Mouse (Mus musculus) kidney, adult 8-10 months (tissue): Measurements from ENCODE around the gene Gm3448.
"Not testable (repeated sequence)": the region's sequence is repeated elsewhere in the genome, so short reads cannot be mapped to it uniquely, and the experiment has no call there.

Experiments used
- DNase-seq, 2 experiments: peaks; one replicate each; pipeline ENCODE4 v3.0.0; 2022

The Gm3448 gene

DNA sequence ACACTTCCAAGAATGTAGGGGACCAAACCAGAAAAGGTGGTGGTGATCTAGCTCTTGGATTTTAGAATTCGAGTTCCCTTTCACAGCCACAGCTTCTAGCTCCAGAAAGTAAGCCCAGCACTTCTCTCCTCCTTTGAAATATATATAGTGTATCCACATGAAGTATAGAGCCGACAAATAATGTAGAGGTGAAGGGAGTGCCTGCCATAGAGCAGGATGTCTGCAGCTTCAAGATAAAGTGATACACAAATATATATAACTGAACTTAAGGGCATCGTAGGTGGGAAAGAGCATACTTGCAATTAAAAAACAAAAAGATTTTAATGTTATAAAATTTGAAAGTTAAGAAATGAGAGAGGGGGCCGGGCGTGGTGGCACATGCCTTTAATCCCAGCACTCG, 15.8 kb downstream of the Gm3448 start:
- not testable (repeated sequence) for DNase-seq

DNA sequence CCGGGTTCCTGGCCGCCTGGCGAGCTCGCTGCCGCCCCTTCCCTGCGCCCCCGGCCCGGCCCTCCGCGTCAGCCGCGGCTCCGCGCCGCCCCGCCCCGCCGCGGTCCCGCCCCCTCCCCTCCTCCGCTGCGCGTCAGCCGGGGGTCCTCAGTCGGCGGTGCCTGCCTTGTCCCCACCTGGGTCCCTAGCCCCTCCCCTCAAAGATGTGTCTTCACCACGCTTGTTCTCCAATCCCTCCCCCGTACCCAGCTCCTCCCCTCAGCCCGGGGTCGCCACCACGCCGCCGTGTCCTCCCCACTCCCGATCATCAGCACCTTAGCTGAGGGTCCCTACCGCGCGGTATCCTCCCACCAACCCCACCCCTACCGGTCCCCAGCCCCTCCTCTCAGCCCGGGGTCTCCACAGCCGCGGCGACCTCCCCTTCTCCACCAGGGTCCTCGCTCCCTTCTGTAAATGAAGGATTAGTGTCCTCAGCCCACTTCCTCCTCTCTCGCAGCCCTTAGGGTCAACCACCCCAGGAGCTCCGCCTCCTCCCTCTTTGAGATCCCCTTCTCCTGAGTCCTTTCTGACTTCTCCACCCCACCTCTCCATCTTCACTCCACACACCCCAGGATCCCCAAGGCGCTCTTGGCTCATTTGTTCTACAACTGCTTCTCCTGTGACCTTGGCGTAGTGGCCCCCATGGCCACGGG, 16.7 kb downstream of the Gm3448 start:
- not testable (repeated sequence) for DNase-seq

DNA sequence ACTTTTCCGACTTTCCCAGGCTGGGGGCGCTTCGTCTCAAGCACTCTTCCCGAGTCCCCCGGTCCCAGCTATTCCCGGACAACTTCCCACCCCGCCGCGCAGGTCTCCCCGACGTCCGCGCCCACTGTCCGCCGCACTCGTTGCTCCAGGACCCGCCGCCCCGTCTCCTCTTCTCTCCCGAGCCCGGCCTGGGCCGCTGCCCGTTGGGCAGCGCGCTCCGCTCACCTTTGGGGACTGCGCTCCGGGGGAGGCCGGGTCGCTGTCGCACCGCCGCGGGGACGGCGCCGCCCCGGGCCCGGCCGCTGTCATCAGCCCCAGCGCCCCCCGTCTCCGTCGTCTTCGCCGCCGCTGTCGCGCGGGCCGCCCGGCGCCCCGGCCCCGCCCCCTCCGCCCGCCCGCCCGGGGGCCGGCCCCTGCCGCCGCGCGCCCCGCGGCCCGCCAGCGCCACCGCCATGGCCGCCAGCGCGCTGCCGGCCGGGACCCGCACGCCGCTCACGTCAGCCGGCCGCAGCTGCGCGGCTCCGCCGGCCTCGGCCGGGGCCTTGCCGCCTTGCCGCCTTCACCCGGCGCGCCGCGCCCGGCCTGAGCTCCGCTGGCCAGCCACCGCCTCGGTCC, 17.4 kb downstream of the Gm3448 start:
- DNase-seq = not testable (repeated sequence)

DNA sequence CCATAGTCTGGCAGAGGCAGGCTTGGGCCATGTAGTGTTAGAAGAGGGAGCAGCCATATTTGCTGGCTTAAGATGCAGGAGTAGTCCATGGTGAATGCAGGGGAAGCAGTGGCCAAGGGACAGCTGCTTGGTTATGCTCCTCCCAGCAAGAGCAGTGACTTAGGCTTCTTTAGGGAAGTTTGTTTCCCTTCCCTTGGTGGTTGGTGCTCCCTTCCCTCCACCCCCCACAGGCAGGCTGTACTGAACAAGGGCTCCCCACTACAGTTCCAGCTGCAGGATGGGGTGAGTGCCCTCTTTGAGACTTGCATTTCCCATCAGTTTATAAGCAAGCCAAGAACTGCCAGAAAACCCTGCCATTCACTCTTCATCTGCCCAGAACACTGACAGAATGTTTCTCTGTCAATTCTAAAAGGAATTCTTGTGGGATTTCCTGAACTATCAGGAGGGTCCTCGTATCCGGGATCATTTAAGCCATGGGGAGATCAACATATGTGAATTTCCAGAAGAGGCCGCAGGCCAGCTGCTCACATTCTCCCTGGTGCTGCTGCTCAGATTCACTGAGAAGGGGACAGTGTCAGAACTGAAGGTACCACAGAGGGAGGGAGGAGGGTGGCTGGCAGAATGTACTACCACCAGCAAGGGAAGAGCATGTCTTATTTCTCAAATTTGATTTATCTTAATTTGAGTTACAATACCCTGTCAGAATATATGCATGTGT, 19.7 kb downstream of the Gm3448 start:
- peak; percentile 7 for DNase-seq

DNA sequence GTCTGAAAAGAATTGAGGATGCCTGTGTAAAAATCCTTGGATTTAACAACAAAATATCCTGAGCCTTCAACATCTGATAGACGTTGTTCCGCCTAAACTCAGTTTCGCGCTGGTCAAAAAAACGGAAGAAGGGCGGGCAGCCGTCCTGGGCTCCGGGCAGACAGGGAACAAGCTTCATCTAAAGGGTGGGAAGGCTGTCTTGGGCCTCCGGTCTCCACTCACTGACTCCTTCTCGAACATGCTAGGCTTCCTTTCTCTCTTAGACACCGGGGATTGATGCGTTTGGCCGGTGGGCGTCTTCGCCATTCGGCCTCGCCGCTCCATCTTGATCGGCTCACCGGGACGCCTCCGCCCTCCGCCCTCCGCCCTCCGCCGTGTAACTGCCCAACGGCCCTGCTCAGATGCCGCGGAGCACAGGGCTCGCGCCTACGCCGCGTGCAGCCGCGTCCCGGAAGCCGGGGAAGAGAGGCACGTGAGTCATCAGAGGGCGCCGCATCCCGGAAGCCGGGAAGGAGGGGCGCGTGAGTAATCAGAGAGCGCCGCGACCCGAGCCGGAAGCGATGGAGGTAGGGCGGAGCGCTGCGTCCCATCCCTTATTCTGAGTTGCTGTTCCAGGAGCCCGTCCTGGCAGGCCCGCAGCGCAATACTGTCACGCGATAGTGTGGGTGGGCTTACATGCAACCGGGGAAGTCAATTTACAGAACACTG, 31.5 kb downstream of the Gm3448 start, which contains the start of gene Gm3435:
Gene Gm3435, plus strand, starts transcription at position 471 of the 708 bp plus-strand sequence.
- DNase-seq = not testable (repeated sequence)

DNA sequence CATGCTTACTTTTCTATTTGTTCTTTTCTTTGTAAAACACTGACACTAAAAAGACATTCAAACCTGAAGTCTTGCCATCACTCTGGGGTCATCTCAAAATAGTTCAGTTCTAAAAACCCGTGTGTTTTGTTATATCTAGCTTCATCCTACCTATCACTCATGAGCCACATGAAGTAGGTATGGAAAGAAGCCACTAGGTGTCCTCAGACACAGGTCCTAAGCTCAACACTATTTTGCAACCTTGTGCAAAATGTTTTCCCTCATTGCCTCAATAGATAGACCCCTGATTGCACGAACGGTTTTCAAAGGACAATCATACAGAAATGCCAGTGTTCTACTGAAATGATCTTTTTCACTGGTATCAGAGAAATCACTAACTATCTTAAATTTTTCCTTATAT, 32.2 kb downstream of the Gm3448 start:
- DNase-seq = not testable (repeated sequence)

DNA sequence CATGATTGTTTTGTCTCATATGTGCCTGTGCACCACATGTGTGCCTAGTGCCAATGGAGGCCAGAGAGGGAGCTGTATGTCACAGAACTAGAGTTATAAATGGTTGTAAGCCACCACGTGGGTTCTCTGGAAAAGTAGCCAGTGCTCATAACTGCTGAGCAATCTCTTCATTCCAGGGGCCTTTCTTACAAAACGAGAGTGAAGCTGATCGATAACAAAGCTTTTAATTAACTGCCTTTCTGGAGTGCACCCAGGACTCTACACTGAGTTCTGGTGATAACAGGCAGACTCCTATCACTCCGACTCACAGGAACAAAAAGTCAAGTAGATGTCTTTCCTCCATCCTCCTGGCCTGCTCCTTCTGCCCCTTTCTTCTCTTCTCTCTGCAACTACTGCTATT, 41.3 kb downstream of the Gm3448 start:
- not testable (repeated sequence) for DNase-seq

DNA sequence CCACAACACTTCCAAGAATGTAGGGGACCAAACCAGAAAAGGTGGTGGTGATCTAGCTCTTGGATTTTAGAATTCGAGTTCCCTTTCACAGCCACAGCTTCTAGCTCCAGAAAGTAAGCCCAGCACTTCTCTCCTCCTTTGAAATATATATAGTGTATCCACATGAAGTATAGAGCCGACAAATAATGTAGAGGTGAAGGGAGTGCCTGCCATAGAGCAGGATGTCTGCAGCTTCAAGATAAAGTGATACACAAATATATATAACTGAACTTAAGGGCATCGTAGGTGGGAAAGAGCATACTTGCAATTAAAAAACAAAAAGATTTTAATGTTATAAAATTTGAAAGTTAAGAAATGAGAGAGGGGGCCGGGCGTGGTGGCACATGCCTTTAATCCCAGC, 47.2 kb downstream of the Gm3448 start:
- not testable (repeated sequence) for DNase-seq

DNA sequence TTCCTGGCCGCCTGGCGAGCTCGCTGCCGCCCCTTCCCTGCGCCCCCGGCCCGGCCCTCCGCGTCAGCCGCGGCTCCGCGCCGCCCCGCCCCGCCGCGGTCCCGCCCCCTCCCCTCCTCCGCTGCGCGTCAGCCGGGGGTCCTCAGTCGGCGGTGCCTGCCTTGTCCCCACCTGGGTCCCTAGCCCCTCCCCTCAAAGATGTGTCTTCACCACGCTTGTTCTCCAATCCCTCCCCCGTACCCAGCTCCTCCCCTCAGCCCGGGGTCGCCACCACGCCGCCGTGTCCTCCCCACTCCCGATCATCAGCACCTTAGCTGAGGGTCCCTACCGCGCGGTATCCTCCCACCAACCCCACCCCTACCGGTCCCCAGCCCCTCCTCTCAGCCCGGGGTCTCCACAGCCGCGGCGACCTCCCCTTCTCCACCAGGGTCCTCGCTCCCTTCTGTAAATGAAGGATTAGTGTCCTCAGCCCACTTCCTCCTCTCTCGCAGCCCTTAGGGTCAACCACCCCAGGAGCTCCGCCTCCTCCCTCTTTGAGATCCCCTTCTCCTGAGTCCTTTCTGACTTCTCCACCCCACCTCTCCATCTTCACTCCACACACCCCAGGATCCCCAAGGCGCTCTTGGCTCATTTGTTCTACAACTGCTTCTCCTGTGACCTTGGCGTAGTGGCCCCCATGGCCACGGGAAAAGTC, 48.1 kb downstream of the Gm3448 start:
- not testable (repeated sequence) for DNase-seq

DNA sequence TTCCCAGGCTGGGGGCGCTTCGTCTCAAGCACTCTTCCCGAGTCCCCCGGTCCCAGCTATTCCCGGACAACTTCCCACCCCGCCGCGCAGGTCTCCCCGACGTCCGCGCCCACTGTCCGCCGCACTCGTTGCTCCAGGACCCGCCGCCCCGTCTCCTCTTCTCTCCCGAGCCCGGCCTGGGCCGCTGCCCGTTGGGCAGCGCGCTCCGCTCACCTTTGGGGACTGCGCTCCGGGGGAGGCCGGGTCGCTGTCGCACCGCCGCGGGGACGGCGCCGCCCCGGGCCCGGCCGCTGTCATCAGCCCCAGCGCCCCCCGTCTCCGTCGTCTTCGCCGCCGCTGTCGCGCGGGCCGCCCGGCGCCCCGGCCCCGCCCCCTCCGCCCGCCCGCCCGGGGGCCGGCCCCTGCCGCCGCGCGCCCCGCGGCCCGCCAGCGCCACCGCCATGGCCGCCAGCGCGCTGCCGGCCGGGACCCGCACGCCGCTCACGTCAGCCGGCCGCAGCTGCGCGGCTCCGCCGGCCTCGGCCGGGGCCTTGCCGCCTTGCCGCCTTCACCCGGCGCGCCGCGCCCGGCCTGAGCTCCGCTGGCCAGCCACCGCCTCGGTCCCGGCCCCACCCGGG, 48.7 kb downstream of the Gm3448 start:
- DNase-seq = not testable (repeated sequence)

DNA sequence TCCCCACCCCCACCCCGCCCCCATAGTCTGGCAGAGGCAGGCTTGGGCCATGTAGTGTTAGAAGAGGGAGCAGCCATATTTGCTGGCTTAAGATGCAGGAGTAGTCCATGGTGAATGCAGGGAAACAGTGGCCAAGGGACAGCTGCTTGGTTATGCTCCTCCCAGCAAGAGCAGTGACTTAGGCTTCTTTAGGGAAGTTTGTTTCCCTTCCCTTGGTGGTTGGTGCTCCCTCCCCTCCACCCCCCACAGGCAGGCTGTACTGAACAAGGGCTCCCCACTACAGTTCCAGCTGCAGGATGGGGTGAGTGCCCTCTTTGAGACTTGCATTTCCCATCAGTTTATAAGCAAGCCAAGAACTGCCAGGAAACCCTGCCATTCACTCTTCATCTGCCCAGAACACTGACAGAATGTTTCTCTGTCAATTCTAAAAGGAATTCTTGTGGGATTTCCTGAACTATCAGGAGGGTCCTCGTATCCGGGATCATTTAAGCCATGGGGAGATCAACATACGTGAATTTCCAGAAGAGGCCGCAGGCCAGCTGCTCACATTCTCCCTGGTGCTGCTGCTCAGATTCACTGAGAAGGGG, 51.1 kb downstream of the Gm3448 start:
- peak in 1 of 2 experiments; percentile 0 for DNase-seq

DNA sequence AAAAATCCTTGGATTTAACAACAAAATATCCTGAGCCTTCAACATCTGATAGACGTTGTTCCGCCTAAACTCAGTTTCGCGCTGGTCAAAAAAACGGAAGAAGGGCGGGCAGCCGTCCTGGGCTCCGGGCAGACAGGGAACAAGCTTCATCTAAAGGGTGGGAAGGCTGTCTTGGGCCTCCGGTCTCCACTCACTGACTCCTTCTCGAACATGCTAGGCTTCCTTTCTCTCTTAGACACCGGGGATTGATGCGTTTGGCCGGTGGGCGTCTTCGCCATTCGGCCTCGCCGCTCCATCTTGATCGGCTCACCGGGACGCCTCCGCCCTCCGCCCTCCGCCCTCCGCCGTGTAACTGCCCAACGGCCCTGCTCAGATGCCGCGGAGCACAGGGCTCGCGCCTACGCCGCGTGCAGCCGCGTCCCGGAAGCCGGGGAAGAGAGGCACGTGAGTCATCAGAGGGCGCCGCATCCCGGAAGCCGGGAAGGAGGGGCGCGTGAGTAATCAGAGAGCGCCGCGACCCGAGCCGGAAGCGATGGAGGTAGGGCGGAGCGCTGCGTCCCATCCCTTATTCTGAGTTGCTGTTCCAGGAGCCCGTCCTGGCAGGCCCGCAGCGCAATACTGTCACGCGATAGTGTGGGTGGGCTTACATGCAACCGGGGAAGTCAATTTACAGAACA, 62.8 kb downstream of the Gm3448 start, which contains the start of the genes 9030025P20Rik and Gm3417:
Gene 9030025P20Rik, plus strand, starts transcription at position 107 of the 677 bp plus-strand sequence.
Gene Gm3417, minus strand, starts transcription at position 429 of the 677 bp plus-strand sequence.
- DNase-seq = not testable (repeated sequence)

DNA sequence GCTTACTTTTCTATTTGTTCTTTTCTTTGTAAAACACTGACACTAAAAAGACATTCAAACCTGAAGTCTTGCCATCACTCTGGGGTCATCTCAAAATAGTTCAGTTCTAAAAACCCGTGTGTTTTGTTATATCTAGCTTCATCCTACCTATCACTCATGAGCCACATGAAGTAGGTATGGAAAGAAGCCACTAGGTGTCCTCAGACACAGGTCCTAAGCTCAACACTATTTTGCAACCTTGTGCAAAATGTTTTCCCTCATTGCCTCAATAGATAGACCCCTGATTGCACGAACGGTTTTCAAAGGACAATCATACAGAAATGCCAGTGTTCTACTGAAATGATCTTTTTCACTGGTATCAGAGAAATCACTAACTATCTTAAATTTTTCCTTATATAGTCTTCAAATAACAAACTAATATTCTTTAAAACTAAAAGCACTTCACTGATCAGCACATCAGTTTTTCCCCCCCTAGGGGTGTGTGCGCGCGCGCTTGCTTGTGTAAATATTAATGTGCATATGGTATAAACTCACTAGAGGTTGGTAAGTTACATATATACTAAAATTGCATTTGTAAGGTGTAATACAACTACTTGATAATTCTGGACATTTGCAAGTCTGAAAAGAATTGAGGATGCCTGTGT, 63.5 kb downstream of the Gm3448 start:
- not testable (repeated sequence) for DNase-seq

DNA sequence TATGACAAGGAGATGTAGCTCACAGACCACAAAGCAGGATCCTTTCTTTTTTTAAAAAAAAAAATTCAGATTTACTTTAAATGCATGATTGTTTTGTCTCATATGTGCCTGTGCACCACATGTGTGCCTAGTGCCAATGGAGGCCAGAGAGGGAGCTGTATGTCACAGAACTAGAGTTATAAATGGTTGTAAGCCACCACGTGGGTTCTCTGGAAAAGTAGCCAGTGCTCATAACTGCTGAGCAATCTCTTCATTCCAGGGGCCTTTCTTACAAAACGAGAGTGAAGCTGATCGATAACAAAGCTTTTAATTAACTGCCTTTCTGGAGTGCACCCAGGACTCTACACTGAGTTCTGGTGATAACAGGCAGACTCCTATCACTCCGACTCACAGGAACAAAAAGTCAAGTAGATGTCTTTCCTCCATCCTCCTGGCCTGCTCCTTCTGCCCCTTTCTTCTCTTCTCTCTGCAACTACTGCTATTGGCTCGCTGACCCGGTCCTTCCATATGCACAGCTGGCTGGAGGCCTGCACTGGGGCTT, 72.9 kb downstream of the Gm3448 start:
- not testable (repeated sequence) for DNase-seq

DNA sequence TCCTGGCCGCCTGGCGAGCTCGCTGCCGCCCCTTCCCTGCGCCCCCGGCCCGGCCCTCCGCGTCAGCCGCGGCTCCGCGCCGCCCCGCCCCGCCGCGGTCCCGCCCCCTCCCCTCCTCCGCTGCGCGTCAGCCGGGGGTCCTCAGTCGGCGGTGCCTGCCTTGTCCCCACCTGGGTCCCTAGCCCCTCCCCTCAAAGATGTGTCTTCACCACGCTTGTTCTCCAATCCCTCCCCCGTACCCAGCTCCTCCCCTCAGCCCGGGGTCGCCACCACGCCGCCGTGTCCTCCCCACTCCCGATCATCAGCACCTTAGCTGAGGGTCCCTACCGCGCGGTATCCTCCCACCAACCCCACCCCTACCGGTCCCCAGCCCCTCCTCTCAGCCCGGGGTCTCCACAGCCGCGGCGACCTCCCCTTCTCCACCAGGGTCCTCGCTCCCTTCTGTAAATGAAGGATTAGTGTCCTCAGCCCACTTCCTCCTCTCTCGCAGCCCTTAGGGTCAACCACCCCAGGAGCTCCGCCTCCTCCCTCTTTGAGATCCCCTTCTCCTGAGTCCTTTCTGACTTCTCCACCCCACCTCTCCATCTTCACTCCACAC, 79.7 kb downstream of the Gm3448 start:
- DNase-seq = not testable (repeated sequence)

DNA sequence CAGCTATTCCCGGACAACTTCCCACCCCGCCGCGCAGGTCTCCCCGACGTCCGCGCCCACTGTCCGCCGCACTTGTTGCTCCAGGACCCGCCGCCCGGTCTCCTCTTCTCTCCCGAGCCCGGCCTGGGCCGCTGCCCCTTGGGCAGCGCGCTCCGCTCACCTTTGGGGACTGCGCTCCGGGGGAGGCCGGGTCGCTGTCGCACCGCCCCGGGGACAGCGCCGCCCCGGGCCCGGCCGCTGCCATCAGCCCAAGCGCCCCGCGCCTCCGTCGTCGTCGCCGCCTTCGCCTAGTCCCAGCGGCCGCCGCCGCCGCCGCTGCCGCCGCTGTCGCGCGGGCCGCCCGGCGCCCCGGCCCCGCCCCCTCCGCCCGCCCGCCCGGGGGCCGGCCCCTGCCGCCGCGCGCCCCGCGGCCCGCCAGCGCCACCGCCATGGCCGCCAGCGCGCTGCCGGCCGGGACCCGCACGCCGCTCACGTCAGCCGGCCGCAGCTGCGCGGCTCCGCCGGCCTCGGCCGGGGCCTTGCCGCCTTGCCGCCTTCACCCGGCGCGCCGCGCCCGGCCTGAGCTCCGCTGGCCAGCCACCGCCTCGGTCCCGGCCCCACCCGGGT, 80.3 kb downstream of the Gm3448 start, which contains the start of gene Phf10:
Gene Phf10, minus strand, starts transcription at position 323 of the 606 bp plus-strand sequence.
- peak; percentile 25 to 29 for DNase-seq

DNA sequence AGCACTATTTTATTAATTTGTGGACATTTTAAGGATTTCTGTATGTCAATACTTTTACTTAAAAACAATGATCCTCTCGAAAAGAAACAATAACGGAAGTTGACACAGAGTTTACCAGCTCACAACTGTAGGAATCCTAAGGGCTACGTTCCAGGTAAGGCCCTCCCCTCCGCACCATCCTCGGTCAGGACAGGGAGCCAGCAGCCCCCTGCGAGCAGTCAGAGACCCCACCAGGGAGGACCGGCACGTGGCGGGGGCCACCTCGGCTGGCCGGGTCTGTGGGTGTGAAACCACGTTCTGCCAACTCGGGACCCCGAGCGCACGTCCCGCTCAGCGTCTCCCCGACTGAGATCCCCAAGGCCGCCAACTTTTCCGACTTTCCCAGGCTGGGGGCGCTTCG, 80.8 kb downstream of the Gm3448 start:
- peak in 1 of 2 experiments; percentile 11 for DNase-seq

DNA sequence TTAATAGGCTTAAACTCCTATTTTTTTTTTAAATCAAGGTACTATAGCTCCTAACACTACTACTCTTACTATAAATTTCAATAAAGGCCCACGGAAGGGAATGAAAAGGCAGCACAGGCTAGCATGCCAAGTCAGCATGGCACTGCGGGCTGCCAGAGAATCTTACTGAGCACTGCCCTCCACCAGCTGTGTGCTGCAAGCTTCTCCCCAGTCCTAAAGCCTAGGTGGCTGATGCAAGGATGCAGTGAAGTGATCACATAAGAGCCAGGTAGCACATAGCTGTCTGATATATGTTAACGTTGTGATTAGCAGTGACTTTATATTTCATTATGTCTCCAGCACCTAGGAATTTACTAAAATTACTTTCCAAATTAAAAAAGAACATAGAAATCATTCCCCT, 81.4 kb downstream of the Gm3448 start:
- no peak for DNase-seq
